Mouse (Mus musculus): ENCODE measurements around the gene Lrrc66. TPM values are rescaled to one million over a fixed set of nuclear protein-coding genes. Genes with fewer than 3 reads are reported as not detected.
A peak's percentile ranks its signal among the peaks of the same experiment; 100 is the strongest.

Lrrc66 gene
- polyA plus RNA-seq, 1 experiment, result not detected

DNA sequence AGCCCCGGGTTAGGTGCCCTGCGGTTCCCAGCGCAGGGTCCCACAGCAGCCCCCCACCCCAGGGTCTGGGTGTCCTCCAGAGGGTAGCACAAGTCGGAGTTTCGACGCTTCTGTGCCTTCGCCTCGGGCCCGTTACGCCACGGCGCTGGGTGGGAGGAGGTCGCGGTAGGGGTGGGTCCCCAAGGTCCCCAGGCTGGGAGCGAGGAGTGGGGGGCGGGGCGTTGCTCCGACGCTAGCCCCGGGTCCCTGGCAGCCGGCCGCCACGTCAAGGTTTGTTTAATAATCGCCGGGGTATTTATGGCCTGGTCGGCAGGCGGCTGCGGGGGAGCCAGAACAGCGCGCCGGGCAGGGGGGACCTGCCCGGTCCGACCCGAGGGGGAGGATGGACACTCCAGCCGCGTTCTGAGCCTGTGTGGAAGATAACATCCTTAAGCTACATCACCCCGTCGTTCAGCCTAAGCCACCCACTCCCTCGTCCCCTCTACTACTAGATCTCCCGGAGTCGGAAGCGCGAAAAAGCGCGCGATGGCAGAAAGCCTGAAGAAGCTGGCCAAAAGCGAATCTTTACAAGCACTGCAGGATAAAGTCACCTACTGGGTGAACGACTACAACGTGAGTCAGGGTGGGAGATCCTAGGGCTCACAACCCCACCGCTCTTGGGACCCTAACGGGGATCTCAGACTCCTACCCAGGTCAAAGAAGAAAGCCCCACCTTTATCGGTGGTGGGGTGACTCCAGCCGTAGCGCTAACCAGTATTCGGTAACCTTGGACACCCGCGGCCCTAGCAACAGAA lies 18.9 kb upstream of the Lrrc66 start, which contains the start of gene Spata18:
TSS of gene Spata18 (plus strand) at position 319 of the 794 bp plus-strand sequence.
- DNase-seq (ENCODE audit: low read depth in 1 of 2, low spot score in 2 of 2), result no peak
- H3K27ac ChIP-seq (ENCODE audit: insufficient read depth, low read length), result no peak within 1 kb of the TSS
- TF ChIP-seq POLR2A (IDR thresholded peaks at IDR 0.05; ENCODE audit: low read depth, low read length), result no peak
- TF ChIP-seq CTCF (IDR thresholded peaks at IDR 0.05; ENCODE audit: extremely low read depth, insufficient read depth, insufficient read length, insufficient replicate concordance), result no peak
- H3K36me3 ChIP-seq (ENCODE audit: control insufficient read depth, insufficient read depth, low read length), result no peaks in the 10 kb centered on the region
- H3K27me3 ChIP-seq (ENCODE audit: control insufficient read depth, insufficient read depth, low read length), result peaks cover 17% of the 10 kb centered on the region
- WGBS, result 1% methylated on average over 57 of the region's 57 CpGs
- peaks cover 5% of the 10 kb centered on the region for H3K4me1 ChIP-seq (ENCODE audit: control insufficient read depth, insufficient read depth, insufficient read length)
- peak within 1 kb of the TSS; percentile 45 for H3K4me3 ChIP-seq (ENCODE audit: extremely low read depth, insufficient read depth, insufficient read length)

DNA sequence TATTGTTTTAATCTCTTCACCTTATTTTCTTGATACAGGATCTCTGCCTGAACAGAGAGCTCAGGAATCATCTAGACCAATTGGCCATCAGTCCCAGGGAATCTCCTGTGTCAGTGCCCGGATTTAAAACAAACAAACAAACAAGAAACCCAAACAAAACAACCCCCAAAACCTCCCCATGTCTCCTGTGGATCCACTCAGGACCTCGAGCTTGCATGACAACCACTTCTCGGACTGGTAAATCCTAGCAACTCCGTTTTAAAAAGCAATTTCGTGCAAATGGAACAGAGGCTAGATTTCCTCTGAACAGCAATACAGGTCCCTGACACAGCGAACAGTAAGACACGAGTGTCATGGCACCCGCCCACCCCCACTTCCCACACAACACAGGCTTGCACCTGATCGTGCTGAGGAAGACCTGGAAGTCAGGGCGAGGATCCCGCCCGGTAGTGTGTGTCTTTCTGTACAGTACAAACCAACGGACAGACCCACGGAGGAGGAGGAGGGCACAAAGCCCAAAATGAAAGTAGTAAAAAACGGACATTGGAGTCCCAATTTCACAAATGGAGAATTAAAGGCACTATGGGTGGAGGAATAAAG lies 18.1 kb upstream of the Lrrc66 start:
- no peaks in the 10 kb centered on the region for H3K36me3 ChIP-seq (ENCODE audit: control insufficient read depth, insufficient read depth, low read length)
- under 1% methylated on average over 15 of the region's 15 CpGs for WGBS
- TF ChIP-seq CTCF (IDR thresholded peaks at IDR 0.05; ENCODE audit: extremely low read depth, insufficient read depth, insufficient read length, insufficient replicate concordance) (no peak), POLR2A (IDR thresholded peaks at IDR 0.05; ENCODE audit: low read depth, low read length) (no peak)
- peak overlapping the region; percentile 45 for H3K4me3 ChIP-seq (ENCODE audit: extremely low read depth, insufficient read depth, insufficient read length)
- H3K4me1 ChIP-seq (ENCODE audit: control insufficient read depth, insufficient read depth, insufficient read length), result peaks cover 5% of the 10 kb centered on the region
- no peak for DNase-seq (ENCODE audit: low read depth in 1 of 2, low spot score in 2 of 2)
- peaks cover 17% of the 10 kb centered on the region for H3K27me3 ChIP-seq (ENCODE audit: control insufficient read depth, insufficient read depth, low read length)
- no peak overlapping the region for H3K27ac ChIP-seq (ENCODE audit: insufficient read depth, low read length)

- peak; percentile 36 to 79 for DNase-seq (ENCODE audit: low read depth in 1 of 2, low spot score in 2 of 2)
- TF ChIP-seq POLR2A (IDR thresholded peaks at IDR 0.05; ENCODE audit: low read depth, low read length) (peak; percentile 5; the same call in 1 of the 2 replicates), CTCF (IDR thresholded peaks at IDR 0.05; ENCODE audit: extremely low read depth, insufficient read depth, insufficient read length, insufficient replicate concordance) (no peak)
- Histone ChIP-seq H3K4me1 (ENCODE audit: control insufficient read depth, insufficient read depth, insufficient read length) (peaks cover 5% of the 10 kb centered on the region), H3K36me3 (ENCODE audit: control insufficient read depth, insufficient read depth, low read length) (0 out of 2 replicates have a peak, but pooled peaks cover 1% of the 10 kb centered on the region), H3K4me3 (ENCODE audit: extremely low read depth, insufficient read depth, insufficient read length) (peak within 1 kb of the TSS; percentile 77), H3K27me3 (ENCODE audit: control insufficient read depth, insufficient read depth, low read length) (peaks cover 14% of the 10 kb centered on the region), H3K27ac (ENCODE audit: insufficient read depth, low read length) (peak within 1 kb of the TSS; percentile 1; the same call in 1 of the 2 replicates)
- WGBS, result under 1% methylated on average over 57 of the region's 62 CpGs
Observed at GRCm38 (mm10) chr5:73647261-73647900, 15.1 kb upstream of the Lrrc66 start, which contains the start of gene Sgcb. TSS of gene Sgcb (minus strand) at chr5:73647790.

DNA sequence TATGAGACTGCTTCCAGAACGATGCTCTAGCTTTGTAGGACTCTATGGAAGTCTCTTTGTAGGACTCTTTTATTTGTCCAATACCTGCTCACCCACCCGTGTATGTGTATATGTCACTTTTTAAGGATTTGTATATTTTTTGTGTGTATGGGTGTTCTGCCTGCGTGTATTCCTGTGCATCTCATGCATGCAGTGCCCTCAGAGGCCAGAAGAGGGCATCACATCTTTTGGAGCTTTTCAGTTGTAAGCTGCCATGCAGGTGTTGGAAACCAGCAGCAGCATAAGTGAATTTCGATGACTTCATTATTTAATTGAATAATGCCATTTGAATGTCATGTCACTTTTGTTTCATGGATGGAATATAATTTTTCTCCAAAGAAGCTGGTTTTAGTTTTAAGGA lies 9.8 kb upstream of the Lrrc66 start:
- WGBS, result 88% methylated on average over 4 of the region's 4 CpGs
- DNase-seq (ENCODE audit: low read depth in 1 of 2, low spot score in 2 of 2), result no peak

DNA sequence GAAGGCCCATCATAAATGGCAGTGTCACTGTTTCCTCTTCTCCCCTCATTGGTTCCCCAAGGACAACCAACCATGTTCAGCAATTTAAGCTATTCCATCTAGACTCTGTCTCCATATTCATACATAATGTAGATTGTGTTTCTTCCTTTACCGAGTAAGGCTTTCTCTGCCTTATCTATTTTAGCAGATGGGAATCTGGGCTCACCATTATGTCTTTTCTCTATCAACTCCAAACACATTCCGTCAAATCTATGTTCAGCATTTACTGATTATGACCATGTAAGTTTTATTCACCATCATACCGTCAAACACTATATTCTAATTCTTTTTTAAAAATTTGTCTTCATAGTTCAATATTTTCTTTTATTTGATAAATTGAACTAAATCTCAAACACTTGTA lies 8.7 kb upstream of the Lrrc66 start:
- Histone ChIP-seq H3K27ac (ENCODE audit: insufficient read depth, low read length) (no peak overlapping the region), H3K4me3 (ENCODE audit: extremely low read depth, insufficient read depth, insufficient read length) (no peak overlapping the region), H3K36me3 (ENCODE audit: control insufficient read depth, insufficient read depth, low read length) (peaks cover 5% of the 10 kb centered on the region), H3K27me3 (ENCODE audit: control insufficient read depth, insufficient read depth, low read length) (no peaks in the 10 kb centered on the region), H3K4me1 (ENCODE audit: control insufficient read depth, insufficient read depth, insufficient read length) (no peaks in the 10 kb centered on the region)
- WGBS, result 85% methylated on average over 3 of the region's 3 CpGs
- TF ChIP-seq POLR2A (IDR thresholded peaks at IDR 0.05; ENCODE audit: low read depth, low read length) (no peak), CTCF (IDR thresholded peaks at IDR 0.05; ENCODE audit: extremely low read depth, insufficient read depth, insufficient read length, insufficient replicate concordance) (no peak)
- no peak for DNase-seq (ENCODE audit: low read depth in 1 of 2, low spot score in 2 of 2)

More for the DNA sequence above, 9.8 kb upstream of the Lrrc66 start:
- Histone ChIP-seq H3K4me3 (ENCODE audit: extremely low read depth, insufficient read depth, insufficient read length) (no peak overlapping the region), H3K36me3 (ENCODE audit: control insufficient read depth, insufficient read depth, low read length) (peaks cover 5% of the 10 kb centered on the region), H3K27ac (ENCODE audit: insufficient read depth, low read length) (no peak overlapping the region), H3K27me3 (ENCODE audit: control insufficient read depth, insufficient read depth, low read length) (no peaks in the 10 kb centered on the region), H3K4me1 (ENCODE audit: control insufficient read depth, insufficient read depth, insufficient read length) (no peaks in the 10 kb centered on the region)
- TF ChIP-seq CTCF (IDR thresholded peaks at IDR 0.05; ENCODE audit: extremely low read depth, insufficient read depth, insufficient read length, insufficient replicate concordance), result peak; percentile 1; the same call in 1 of the 2 replicates
- no peak for TF ChIP-seq POLR2A (IDR thresholded peaks at IDR 0.05; ENCODE audit: low read depth, low read length)

GRCm38 (mm10) chr5:73637337-73638107 lies 5.2 kb upstream of the Lrrc66 start:
- 67% methylated on average over 8 of the region's 8 CpGs for WGBS
- no peak overlapping the region for H3K27ac ChIP-seq (ENCODE audit: insufficient read depth, low read length)
- no peak for DNase-seq (ENCODE audit: low read depth in 1 of 2, low spot score in 2 of 2)

More at GRCm38 (mm10) chr5:73637337-73638107, 5.2 kb upstream of the Lrrc66 start:
- Histone ChIP-seq H3K4me1 (ENCODE audit: control insufficient read depth, insufficient read depth, insufficient read length) (no peaks in the 10 kb centered on the region), H3K27me3 (ENCODE audit: control insufficient read depth, insufficient read depth, low read length) (no peaks in the 10 kb centered on the region), H3K36me3 (ENCODE audit: control insufficient read depth, insufficient read depth, low read length) (peaks cover 9% of the 10 kb centered on the region), H3K4me3 (ENCODE audit: extremely low read depth, insufficient read depth, insufficient read length) (no peak overlapping the region)
- TF ChIP-seq CTCF (IDR thresholded peaks at IDR 0.05; ENCODE audit: extremely low read depth, insufficient read depth, insufficient read length, insufficient replicate concordance) (no peak), POLR2A (IDR thresholded peaks at IDR 0.05; ENCODE audit: low read depth, low read length) (no peak)

Measured in spleen, adult 2 months (tissue).